Mouse (Mus musculus) lung, postnatal 4 days (tissue): ENCODE data around the gene Dhrs1.

Source experiments
- DNase-seq, 2 experiments: peaks; one replicate each; pipeline ENCODE4 v3.0.0; 2021

Gene Dhrs1

GRCm38 (mm10) chr14:55745180-55745860, at the start of gene Dhrs1, which contains the start of gene Nop9:
Gene Dhrs1, minus strand, starts transcription at chr14:55745690.
Gene Nop9, plus strand, starts transcription at chr14:55745693.
- peak; percentile 92 for DNase-seq

- peak in 1 of 2 experiments; percentile 18 for DNase-seq
These were observed 48.5 kb upstream of the Dhrs1 start for GRCm38 (mm10) chr14:55793946-55794345.

GRCm38 (mm10) chr14:55793461-55793860, 48.0 kb upstream of the Dhrs1 start:
- peak in 1 of 2 experiments; percentile 3 for DNase-seq

DNA sequence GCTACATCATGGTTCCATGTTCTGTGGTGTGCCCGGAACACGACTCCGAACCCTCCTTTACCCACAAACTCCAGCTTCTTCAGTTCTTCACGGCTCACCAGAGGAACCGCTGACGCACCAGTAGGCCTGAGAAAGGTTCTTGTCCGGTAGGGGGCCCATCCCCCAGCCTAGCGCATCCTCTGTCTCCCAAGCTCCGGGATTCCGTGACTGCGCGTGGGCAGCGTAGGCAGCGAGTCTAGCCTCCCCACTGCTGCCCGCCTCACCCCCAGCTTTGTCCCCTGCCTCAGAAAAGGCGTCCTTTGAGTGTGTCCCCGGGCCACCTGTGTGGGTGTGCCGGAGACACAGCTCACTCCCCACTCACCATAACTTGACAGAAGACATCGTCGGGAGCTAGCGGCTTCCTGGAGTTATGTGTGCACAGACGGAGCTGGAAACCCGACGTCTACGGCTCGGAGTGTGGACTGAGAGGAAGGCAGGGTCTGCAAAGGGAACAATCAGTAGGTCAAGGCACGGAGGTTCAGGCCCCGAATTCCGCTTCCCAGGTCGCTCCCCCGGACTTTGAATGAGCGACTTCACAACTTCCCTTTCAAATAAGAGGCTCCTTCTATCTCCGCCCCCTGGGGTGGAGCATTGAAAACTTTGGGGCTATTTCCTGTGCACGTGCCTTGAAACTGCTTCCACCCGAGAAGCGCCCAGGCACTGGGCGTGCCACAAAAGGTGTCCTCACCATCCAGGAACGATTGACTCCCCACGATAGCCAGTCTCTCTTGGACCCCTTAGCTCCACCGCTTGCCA, 43.0 kb upstream of the Dhrs1 start, which contains the start of gene Ripk3:
Gene Ripk3 (minus strand): TSS at position 610 of the 795 bp plus-strand sequence.
- DNase-seq, result peak; percentile 58 to 71

GRCm38 (mm10) chr14:55787731-55788130, 42.2 kb upstream of the Dhrs1 start:
- DNase-seq, result peak; percentile 5 to 21

DNA sequence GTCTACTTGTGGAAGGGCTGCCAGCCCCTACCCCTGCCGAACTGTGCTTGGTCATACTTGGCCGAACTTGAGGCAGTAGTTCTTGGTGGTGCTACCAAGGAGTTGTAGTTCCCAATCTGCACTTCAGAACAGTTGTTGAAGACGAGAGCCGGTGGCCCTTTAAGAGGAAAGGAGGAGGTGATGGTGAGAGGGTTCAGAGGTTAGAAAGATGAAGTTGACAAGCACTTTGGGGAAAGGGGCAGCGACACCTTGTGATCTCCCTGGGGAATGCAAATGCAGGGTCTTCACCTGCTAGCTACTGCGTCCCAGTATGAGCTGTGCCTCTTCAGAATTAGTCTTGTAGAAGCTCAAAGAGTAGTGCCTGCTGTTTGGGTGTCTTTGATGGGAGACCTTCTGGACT, 39.7 kb upstream of the Dhrs1 start:
- peak; percentile 26 to 34 for DNase-seq

GRCm38 (mm10) chr14:55783958-55784235, 38.4 kb upstream of the Dhrs1 start, which contains the start of gene Adcy4:
Gene Adcy4, minus strand, starts transcription at chr14:55784095.
- peak; percentile 54 to 60 for DNase-seq

- DNase-seq, result peak; percentile 40
These were observed 37.9 kb upstream of the Dhrs1 start for GRCm38 (mm10) chr14:55783171-55783957.

GRCm38 (mm10) chr14:55782361-55782960, 37.0 kb upstream of the Dhrs1 start:
- DNase-seq, result peak in 1 of 2 experiments; percentile 16

DNA sequence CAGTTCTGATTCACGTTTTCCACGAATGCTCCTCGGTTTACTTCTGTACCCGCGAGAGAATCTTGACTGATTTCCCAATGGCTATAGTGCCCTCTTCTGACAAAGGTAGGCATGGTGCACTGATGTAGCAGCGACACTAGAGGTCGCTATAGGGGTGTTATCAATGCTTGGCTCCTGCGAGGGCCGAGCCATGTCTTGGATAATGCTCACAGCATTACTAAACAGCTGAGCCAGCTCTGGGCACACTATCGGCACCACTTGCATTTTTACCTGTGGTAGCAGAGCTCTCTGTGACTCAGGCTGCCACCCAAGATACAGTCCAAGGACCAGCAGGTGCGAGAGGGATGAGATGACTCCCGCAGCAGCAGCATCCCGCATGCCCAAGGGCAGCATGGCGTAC, 35.8 kb upstream of the Dhrs1 start:
- DNase-seq, result peak; percentile 68 to 80

- DNase-seq, result peak; percentile 3 to 17
These were observed 35.2 kb upstream of the Dhrs1 start for GRCm38 (mm10) chr14:55780736-55781135.

GRCm38 (mm10) chr14:55779656-55780055, 34.2 kb upstream of the Dhrs1 start:
- DNase-seq, result peak in 1 of 2 experiments; percentile 54

- peak in 1 of 2 experiments; percentile 19 for DNase-seq
These were observed 33.2 kb upstream of the Dhrs1 start for GRCm38 (mm10) chr14:55778686-55779085.

DNA sequence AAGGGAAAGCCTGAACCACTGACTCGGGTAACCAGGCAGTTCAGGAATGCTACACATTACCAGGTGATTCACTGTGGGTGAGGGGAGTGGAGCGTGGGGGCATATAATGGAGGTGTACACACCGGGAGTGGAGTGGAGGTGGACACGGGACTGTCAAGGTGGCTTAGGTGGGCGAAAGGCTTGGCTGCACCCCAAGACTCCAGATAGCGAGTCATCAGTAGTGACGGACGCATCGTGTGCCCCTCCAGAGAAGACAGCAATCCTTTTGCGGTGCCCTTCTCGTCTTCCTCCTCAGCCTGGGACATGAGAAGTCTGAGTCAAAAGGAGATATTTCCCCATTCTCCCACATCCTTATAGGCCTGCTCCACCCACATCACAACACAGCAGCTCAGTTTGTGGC, 32.3 kb upstream of the Dhrs1 start:
- peak in 1 of 2 experiments; percentile 20 for DNase-seq

- DNase-seq, result peak in 1 of 2 experiments; percentile 8
These were observed 31.7 kb upstream of the Dhrs1 start for GRCm38 (mm10) chr14:55777176-55777575.

DNA sequence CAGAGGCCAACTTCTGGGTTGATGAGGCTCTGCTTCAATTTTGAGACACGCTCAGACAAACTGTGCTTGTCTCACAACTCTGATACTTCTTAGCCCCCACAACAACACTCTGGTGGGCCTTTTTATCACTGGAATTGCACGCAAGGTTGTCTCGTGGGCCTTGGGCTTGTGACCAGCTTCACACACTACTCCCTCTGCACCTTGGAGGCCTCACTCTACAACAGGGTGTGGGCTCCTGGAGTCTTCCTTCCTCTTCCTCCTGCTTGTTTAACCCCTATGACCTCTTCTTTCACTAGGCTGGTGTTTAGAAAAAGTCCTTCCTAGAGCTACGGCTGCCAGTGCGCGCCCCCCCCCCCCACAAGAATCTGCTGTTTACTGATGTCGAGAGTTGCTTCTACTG, 31.2 kb upstream of the Dhrs1 start:
- peak in 1 of 2 experiments; percentile 18 for DNase-seq

DNA sequence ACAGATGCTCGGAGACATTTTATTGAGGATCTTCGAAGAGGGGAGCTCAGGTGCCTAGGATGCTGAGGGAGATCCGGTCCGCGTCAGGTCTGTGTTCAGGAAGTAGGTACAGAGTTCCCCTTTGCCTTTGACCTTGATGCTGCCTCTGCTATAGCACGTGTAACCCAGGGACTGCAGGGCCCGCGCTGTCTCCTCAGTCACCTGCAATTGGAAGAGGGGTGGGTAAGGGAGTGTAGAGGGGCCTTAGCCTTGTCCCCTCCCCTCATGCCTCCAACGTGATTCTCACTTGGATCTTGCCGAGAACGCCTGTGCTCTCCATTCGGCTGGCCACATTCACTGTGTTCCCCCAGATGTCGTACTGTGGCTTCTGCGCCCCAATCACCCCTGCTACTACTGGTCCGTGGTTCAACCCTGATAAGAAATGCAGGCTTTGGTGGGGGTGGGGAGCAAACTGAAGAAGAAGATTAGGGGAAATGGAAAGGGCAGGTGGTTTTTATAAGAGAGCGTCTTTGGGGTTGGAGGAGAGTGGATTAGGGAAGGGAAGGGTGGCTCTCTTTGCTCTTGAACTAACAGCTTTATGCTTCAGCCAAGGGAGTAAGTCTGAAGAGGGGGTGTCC, 23.7 kb upstream of the Dhrs1 start:
- DNase-seq, result no peak

GRCm38 (mm10) chr14:55768555-55768954, 23.1 kb upstream of the Dhrs1 start:
- DNase-seq, result no peak

DNA sequence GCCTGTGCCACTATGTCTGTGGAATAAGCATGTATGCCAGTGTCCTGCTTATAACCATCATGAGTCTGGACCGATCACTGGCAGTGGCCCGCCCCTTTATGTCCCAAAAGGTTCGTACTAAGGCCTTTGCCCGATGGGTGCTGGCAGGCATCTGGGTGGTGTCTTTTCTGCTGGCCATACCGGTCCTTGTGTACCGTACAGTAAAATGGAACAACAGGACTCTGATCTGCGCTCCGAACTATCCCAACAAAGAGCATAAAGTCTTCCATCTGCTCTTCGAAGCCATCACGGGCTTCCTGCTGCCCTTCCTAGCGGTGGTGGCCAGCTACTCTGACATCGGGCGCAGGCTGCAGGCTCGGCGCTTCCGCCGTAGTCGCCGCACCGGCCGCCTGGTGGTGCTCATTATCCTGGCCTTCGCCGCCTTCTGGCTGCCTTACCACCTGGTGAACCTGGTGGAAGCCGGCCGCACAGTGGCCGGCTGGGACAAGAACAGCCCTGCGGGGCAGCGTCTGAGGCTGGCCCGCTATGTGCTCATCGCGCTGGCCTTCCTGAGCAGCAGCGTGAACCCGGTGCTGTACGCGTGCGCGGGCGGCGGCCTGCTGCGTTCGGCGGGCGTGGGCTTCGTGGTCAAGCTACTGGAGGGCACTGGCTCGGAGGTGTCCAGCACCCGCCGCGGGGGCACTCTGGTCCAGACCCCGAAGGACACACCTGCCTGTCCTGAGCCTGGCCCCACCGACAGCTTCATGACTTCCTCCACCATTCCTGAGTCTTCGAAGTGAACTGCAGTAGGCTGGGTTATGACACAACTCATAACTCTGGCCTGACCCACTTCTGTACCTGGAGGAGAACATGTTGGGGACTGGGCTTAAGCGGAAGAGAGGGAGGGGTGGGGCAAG, 22.3 kb upstream of the Dhrs1 start:
- peak; percentile 79 to 81 for DNase-seq

DNA sequence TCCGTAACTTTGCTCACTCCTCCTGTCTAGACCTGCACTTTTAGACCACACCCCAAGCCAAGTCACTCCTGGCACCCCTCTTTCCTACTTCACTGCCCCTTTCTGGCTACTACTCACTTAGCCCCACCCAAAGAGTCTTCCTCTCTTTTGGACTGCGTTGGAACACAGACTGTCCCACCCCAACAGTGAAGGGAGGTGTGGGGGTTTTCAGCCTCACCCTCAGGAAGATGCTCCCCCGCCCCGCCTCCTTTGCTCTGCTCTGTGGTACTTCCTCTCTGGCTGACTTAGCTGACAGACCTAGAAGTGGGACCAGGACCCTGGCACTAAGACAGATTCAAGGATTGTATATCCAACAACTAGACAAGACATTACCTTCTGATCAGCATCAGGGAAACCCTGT, 20.2 kb upstream of the Dhrs1 start, which contains the start of gene Ltb4r1:
Gene Ltb4r1 (plus strand): TSS at position 267 of the 400 bp plus-strand sequence.
- DNase-seq, result peak in 1 of 2 experiments; percentile 26

GRCm38 (mm10) chr14:55763166-55763565, 17.7 kb upstream of the Dhrs1 start:
- peak; percentile 55 to 70 for DNase-seq
